Mouse (Mus musculus): ENCODE results near the gene Camta2.

- TF ChIP-seq CTCF (IDR thresholded peaks at IDR 0.05; ENCODE audit: low read depth) (peak; percentile 65), EP300 (optimal IDR thresholded peaks at IDR 0.05) (no peak)
Observed at GRCm38 (mm10) chr11:70687601-70688199, at the start of gene Camta2.
